Mouse (Mus musculus): ENCODE measurements around the gene Vezt.

DNA sequence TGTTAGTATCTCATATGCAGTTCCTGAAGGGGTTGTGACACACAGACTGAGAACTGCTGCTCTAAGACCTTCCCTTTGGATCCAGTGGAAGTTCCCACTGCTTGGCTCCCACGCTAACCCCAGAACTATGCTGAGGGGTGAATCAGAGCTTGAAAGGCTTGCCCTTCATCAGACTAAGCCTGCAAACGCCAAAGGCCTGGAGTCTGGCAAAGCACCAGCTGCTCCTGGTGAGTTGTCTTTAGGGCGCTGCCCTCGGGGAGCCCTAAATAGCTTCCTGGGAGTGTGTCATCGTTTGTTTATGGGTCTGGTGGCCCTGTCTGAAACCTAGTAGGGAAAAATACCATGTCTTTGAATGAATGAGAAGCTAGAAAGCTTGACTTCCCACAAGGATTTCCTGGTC lies 91.4 kb downstream of the Vezt start:
- no peak for TF ChIP-seq MAFK (IDR thresholded peaks at IDR 0.05; ENCODE audit: insufficient read depth, low read depth, low read length)
- no peak for TF ChIP-seq ZNF384 (IDR thresholded peaks at IDR 0.05; ENCODE audit: low read depth, low read length)
- no peak for TF ChIP-seq ZC3H11A (IDR thresholded peaks at IDR 0.05; ENCODE audit: borderline replicate concordance, low read depth, low read length)
- no peak for TF ChIP-seq HCFC1 (IDR thresholded peaks at IDR 0.05; ENCODE audit: borderline replicate concordance, insufficient read depth, low read length)
- TF ChIP-seq CHD2 (IDR thresholded peaks at IDR 0.05; ENCODE audit: low read depth, low read length) = no peak
